Mouse (Mus musculus): ENCODE results near the gene Soga3. TPM values are rescaled to one million over a fixed set of nuclear protein-coding genes. Genes with fewer than 3 reads are reported as not detected.

Soga3 gene
- polyA plus RNA-seq (2012) = 14.4 and 19.6 TPM in 2 replicates

DNA sequence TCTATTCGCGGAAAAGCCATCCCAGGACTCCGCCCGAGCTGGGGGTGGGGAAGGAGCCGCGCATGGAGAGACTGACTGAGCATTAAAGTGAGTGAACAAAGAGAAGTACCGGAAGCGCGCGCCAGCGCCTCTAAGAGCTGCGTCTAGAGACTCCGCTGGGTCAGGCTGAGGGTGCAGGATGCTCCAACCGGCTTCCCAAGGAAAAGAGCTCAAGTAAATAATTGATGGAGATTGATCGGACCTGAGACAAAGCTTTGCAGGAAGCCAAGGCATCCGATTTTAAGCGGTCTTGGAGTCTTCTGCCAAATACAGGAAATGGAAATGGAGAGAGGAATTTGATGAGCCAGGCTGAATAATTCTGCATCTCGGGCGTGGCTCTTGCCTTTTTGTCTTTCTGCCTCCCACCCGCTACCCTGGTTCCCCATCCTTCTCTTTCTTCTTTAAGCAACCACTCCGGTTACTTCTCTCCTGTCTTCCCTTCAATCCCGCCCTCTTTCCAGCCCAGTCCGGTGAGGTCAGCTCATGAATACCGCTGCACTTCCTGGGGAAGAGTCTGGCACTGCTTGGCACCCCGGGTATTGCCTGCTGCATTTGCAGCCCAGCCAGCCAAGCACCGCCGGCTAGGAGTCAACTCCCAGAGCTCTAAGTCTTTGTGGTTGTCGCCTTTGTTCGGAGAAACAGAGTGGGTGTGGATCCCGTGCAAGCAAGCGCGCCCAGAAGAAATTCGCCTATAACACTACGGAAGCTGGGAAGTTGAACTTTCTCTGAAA, at the start of gene Soga3:
Gene Soga3, plus strand, starts transcription at position 274 of the 770 bp plus-strand sequence.
- TF ChIP-seq GATA1 (IDR thresholded peaks at IDR 0.05; ENCODE audit: low read length) = no peak

DNA sequence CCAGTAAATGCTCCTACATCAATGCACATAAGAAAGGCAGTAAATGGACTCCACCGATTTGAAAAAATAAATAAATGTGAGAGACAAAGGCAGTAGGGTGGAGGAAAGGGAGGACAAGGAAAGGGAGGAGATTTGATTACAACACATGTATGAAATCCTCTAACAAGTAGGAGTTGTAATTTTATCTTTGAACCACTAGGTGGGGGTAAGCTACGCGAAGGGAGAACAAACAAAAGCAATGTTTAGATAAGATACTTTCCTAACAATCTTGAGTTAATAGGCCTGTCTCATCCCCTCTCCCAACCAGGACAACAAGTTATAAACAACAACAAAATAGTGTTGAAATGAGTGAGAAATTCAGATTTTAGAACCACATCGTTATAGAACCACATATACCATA, 36.7 kb upstream of the Soga3 start:
- no peak for TF ChIP-seq GATA1 (IDR thresholded peaks at IDR 0.05; ENCODE audit: low read length)

GRCm38 (mm10) chr10:29142556-29143105, 1.0 kb upstream of the Soga3 start:
- no peak for TF ChIP-seq GATA1 (IDR thresholded peaks at IDR 0.05; ENCODE audit: low read length)

DNA sequence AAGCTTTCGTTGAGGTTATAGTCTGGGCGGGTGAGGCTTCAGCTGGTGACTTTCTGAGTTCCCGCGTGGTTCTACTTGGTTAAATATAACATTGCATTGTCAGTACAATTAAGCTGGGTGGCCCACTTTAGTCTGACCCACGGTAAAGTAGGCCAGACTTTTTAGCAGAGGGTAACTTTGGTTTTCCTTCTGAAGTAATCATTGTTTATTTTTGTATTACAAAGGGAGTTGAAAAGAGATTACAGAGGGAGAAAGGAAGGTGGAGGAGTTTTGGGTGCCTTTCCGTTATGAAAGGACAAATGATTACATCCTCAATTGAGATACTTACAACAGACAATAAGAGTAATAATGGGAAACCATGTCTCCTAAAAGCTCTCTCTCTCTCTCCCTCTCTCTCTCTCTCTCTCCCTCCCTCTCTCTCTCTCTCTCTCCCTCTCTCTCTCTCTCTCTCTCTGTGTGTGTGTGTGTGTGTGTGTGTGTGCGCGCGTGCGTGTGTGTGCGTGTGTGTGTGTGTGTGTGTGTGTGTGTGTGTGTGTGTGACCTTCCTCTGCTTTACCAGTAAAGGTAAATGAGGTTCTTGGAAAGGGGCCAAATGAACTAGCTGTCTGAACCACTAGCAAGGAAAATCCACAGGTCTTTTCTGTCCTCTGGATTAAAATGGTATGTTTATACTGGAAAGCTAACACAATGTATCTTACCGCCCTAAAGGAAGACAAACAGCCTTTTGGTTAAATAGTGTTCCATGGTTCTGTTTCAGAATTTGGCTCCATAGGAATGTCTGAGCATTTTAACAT, 1.2 kb downstream of the Soga3 start:
- TF ChIP-seq GATA1 (IDR thresholded peaks at IDR 0.05; ENCODE audit: low read length) = no peak

- no peak for TF ChIP-seq GATA1 (IDR thresholded peaks at IDR 0.05; ENCODE audit: low read length)
Measured at GRCm38 (mm10) chr10:29146198-29146857, 2.7 kb downstream of the Soga3 start.

DNA sequence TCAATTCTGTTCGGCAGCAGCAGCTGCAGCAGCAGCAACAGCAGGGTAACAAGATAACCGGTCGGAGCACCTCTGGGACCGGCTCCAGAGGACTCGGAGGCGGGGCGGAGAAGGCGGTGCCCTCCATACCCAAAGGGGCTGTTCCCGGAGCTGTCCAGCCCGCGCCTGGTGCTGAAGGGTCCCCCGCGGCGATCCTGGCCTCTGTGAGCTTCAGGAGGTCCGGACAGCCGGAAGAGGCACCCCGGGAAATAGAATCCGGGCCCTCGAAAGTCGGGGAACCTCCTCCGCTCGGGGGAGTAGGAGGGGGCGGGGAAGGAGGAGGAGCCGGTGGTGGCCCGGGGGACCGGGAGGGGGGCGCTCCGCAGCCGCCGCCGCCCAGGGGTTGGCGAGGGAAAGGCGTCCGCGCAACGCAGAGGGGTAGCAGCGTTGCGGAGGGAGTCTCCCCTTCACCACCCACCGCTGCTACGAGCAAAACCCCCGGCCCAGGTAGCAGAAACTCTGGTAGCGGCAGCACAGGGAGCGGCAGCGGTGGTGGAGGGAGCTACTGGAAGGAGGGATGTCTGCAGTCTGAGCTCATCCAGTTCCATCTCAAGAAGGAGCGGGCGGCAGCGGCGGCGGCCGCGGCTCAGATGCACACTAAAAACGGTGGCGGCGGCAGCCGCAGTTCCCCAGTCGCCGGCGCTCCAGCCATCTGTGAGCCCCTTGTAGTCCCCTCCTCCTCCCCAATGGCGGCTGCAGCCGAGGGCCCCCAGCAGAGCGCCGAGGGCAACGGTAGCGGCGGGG, 3.4 kb downstream of the Soga3 start:
- TF ChIP-seq GATA1 (IDR thresholded peaks at IDR 0.05; ENCODE audit: low read length) = no peak

DNA sequence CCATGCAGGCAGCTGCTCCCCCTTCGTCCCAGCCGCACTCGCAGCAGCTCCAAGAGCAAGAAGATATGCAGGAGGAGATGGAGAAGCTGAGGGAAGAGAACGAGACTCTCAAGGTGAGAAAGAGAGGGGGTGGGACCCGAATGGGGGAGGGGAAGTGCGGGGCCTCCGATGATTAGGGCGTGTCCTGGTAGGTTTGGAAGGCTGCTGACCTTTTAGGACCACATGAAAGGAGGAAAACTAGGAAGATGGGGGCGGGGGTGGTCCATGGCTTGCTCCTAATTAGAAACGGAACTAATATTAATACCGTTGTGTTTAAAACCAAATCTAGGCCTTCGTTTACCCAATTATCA, 4.0 kb downstream of the Soga3 start:
- no peak for TF ChIP-seq GATA1 (IDR thresholded peaks at IDR 0.05; ENCODE audit: low read length)

DNA sequence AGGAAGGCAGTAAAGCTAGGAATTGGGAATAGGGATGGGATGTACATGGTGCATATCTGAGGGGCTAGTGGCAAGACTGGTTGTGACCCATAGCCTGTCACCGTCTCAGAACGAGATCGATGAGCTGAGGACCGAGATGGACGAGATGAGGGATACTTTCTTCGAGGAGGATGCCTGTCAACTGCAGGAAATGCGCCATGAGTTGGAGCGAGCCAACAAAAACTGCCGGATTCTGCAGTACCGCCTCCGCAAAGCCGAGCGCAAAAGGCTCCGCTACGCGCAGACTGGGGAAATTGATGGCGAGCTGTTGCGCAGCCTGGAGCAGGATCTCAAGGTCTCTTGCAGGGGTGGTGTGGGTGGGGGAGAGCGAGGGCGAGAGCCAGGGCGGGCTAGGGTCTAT, 4.4 kb downstream of the Soga3 start:
- no peak for TF ChIP-seq GATA1 (IDR thresholded peaks at IDR 0.05; ENCODE audit: low read length)

GRCm38 (mm10) chr10:29155304-29155703, 11.7 kb downstream of the Soga3 start:
- TF ChIP-seq GATA1 (IDR thresholded peaks at IDR 0.05; ENCODE audit: low read length) = no peak

DNA sequence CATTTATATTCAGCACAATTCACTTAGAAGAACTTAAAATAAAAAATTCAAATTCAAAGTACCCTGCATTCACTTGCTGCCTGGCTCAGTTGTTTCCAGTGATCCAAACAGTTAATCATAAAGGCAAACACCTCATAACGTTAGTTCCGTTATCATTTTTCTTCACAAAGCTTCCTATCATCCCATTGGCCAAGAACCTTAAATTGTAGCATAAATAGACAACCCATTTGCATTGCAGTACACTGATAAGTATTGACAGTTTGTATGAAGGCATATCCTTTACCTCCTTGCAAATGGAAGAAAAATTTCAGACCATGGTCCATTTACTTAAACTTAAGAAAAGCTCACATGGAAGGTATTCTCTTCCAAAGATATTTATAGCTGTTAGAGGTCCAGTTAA, 18.0 kb downstream of the Soga3 start:
- no peak for TF ChIP-seq GATA1 (IDR thresholded peaks at IDR 0.05; ENCODE audit: low read length)

- TF ChIP-seq GATA1 (IDR thresholded peaks at IDR 0.05; ENCODE audit: low read length) = no peak
Measured at GRCm38 (mm10) chr10:29173778-29174177, 30.1 kb downstream of the Soga3 start.

- no peak for TF ChIP-seq GATA1 (IDR thresholded peaks at IDR 0.05; ENCODE audit: low read length)
Measured at GRCm38 (mm10) chr10:29175656-29176055, 32.0 kb downstream of the Soga3 start.

GRCm38 (mm10) chr10:29176881-29177280, 33.2 kb downstream of the Soga3 start:
- TF ChIP-seq GATA1 (IDR thresholded peaks at IDR 0.05; ENCODE audit: low read length) = no peak

DNA sequence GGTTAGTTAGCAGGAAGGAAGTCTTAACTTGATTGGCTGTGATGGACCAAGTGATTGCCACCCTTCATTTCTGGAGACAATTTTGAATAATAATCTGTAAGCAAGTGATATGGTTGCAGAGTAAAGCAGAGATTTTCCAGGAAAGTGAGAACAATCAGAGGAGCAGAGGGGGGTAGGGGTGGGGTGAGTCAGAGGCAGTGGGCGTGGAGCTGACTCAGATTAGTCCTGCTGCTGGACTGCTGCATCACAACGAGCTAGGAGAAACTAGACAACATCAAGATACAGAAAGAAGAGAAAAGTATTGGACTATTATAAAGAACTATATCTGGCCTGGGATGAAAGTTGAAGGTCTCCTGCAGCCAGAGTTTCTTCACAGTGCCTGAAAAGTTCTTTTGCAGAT, 34.4 kb downstream of the Soga3 start:
- TF ChIP-seq GATA1 (IDR thresholded peaks at IDR 0.05; ENCODE audit: low read length) = no peak

DNA sequence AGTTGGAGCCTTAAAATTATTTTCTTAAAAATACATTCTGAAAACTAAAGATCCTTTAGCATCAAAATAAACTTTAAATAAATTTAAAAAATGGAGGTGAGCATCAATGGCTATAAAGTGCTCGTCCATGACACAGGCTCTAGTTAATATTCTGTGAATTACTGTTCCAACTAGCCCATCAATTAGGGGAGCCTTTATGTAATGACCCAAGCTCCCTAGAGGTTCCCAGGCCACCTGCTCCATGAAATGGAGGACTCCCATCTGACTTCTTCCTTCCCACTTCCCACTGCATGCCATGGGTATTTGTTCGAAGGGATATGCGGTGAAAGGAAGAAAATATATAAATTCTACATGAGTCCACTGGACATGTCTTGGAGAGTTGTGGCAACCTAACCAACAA, 36.6 kb downstream of the Soga3 start:
- no peak for TF ChIP-seq GATA1 (IDR thresholded peaks at IDR 0.05; ENCODE audit: low read length)

Data from G1E-ER4 (cell line).